Mouse (Mus musculus): ENCODE measurements at regions not wholly inside any gene's neighbourhood (a gene's known extent, or its start where the extent isn't known, plus 50 kb on each side); places are given as distances from the start of the nearest gene placed in this dataset.

DNA sequence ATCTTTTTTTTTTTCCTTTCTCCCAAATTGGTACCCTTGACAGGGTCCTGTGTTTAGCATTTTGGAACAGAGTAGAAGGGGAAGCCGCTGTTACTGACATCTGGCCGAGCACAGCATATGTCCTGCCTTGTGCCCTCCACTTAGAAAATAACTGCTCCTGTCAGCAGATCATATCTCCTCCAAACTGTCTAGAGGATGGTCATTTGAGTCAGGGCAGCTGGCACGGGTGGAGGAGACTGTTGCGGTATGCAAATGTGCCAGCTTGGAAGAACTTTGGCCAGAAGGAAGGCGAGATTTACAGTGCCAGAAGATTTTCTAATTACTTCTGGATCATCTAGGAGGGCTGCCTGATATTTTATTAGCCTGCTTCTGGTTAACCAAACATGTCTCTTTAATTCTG, 134.7 kb upstream of the Cpne8 start:
- TF ChIP-seq CTCF (IDR thresholded peaks at IDR 0.05; ENCODE audit: low read depth) (no peak), EP300 (IDR thresholded peaks at IDR 0.05; ENCODE audit: low read depth) (no peak)
